8 mouse cellular contexts compared by ENCODE assay signal in the genomic region with DNA sequence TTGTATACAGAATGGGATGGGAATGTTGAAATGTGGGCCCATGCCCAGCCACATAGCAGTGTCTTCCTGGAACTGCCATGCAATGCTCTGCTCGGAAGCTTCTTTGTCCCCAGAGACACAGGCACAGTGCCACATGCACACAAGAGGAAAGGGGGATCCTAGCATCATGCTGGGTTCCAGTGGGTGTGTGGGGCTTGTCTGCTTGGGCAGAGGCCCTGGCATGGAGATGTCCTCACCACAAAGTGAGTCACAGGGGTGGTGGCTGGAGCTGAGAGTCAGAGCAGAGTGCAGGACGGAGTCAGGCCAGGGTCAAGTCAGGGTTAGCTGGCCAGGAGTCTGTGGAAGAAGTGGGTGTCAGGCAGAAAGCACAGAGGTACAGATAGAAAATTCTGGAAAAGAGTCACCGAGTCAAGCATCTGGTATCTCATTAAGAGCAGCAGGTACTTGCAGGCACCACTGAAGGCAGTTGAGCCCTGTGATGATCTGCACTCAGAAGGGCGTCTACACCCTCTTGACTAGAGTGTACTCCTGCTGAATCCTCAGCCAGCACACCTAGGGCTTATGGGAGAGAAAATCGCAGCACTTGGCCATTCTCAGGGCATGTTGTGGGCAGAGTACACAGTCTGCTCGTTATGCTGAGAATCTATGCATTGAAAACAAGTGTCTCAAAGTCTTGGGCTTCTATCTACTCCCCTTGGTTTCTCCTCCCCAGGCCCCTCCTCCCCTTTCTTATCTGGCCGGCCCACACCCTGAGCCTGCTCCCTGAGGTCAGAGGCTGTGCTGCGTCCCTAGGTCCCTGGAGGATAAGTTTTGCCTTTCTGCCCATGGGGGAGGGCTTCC.
DNase-seq lines count a peak whose midpoint lies in the region; ATAC-seq and TF ChIP-seq lines count a peak whose summit lies in the region.

No protein-coding gene starts in this region.

- DNase-seq in kidney, postnatal 4 days = no peak
- peak; percentile 52 for DNase-seq in adrenal gland, postnatal 14 days
- no peak for DNase-seq in heart, postnatal 0 days (ENCODE audit: low spot score)
- DNase-seq in left cerebral cortex, adult 2 months (ENCODE audit: extremely low spot score in 1 of 2, low spot score in 2 of 2) = no peak
- DNase-seq in right cerebral cortex, adult 2 months (ENCODE audit: low spot score in 2 of 2) = no peak

- no peak overlapping the region for H3K4me2 ChIP-seq in kidney, embryonic 16.5 days (replicated peaks; ENCODE audit: low read depth, low read length)
- no peak overlapping the region for H3K4me2 ChIP-seq in heart, postnatal 0 days (ENCODE audit: low read depth, low read length)

- H3K27ac ChIP-seq in kidney, embryonic 16.5 days (ENCODE audit: low read length) = no peak overlapping the region
- peak overlapping the region; percentile 23; the same call in 1 of the 2 replicates for H3K27ac ChIP-seq in heart, postnatal 0 days (ENCODE audit: low read depth)
- H3K27ac ChIP-seq in left cerebral cortex, adult 2 months = no peak overlapping the region

- H3K9ac ChIP-seq in kidney, embryonic 16.5 days (replicated peaks; ENCODE audit: low read length) = no peak overlapping the region
- H3K9ac ChIP-seq in heart, postnatal 0 days (replicated peaks; ENCODE audit: low read depth, low read length) = no peak overlapping the region

- H3K4me1 ChIP-seq in kidney, embryonic 16.5 days (ENCODE audit: insufficient read depth, low read length) = peaks cover 18% of the 10 kb centered on the region
- no peaks in the 10 kb centered on the region for H3K4me1 ChIP-seq in heart, postnatal 0 days (ENCODE audit: control insufficient read depth, insufficient read depth)

- no peaks in the 10 kb centered on the region for H3K9me3 ChIP-seq in kidney, embryonic 16.5 days (ENCODE audit: low read length)
- H3K9me3 ChIP-seq in heart, postnatal 0 days (replicated peaks; ENCODE audit: control insufficient read depth, low read length) = no peaks in the 10 kb centered on the region

- 64% methylated on average over 8 of the region's 8 CpGs for WGBS in kidney, embryonic 16.5 days
- 35% methylated on average over 8 of the region's 8 CpGs for WGBS in heart, postnatal 0 days

- no peaks in the 10 kb centered on the region for H3K36me3 ChIP-seq in kidney, embryonic 16.5 days (ENCODE audit: insufficient read depth, low read length)
- H3K36me3 ChIP-seq in heart, postnatal 0 days (replicated peaks; ENCODE audit: control insufficient read depth, insufficient read depth, low read length) = no peaks in the 10 kb centered on the region

- no peak for TF ChIP-seq CTCF in heart, postnatal 0 days (IDR thresholded peaks at IDR 0.05; ENCODE audit: low read depth)
- no peak for TF ChIP-seq CTCF in left cerebral cortex, adult 2 months (IDR thresholded peaks at IDR 0.05)

- TF ChIP-seq EP300 in heart, postnatal 0 days (IDR thresholded peaks at IDR 0.05; ENCODE audit: low read depth) = no peak

- H3K27me3 ChIP-seq in kidney, embryonic 16.5 days (ENCODE audit: insufficient read depth, low read length) = no peaks in the 10 kb centered on the region
- H3K27me3 ChIP-seq in heart, postnatal 0 days (ENCODE audit: control insufficient read depth, insufficient read depth, low read length) = no peaks in the 10 kb centered on the region

- 0 out of 2 replicates have a peak, but pooled peaks have one; percentile 17 for ATAC-seq in kidney, embryonic 16.5 days (ENCODE audit: low FRiP score, low TSS enrichment)
- peak; percentile 22 for ATAC-seq in heart, postnatal 0 days (ENCODE audit: insufficient read depth, low read depth)
- peak; percentile 94 for ATAC-seq in megakaryocyte progenitor cell, adult 5-6 weeks (replicated peaks; ENCODE audit: poor library complexity)
- no peak for ATAC-seq in inflammation-experienced regulatory T-cells, adult 6 months

- intact Hi-C loops in left cerebral cortex, adult 2 months (cut with DNase I) = no loop called here

- no peak overlapping the region for H3K4me3 ChIP-seq in kidney, embryonic 16.5 days (ENCODE audit: low read length)
- no peak overlapping the region for H3K4me3 ChIP-seq in heart, postnatal 0 days (ENCODE audit: low read depth, low read length)
- no peak overlapping the region for H3K4me3 ChIP-seq in left cerebral cortex, adult 2 months
